Mouse (Mus musculus): ENCODE data around the gene Fyco1.

Gene Fyco1

GRCm38 (mm10) chr9:123851713-123852448, at the start of gene Fyco1:
Gene Fyco1, minus strand, starts transcription at chr9:123851899.
- DNase-seq, result peak; percentile 93 to 98

DNA sequence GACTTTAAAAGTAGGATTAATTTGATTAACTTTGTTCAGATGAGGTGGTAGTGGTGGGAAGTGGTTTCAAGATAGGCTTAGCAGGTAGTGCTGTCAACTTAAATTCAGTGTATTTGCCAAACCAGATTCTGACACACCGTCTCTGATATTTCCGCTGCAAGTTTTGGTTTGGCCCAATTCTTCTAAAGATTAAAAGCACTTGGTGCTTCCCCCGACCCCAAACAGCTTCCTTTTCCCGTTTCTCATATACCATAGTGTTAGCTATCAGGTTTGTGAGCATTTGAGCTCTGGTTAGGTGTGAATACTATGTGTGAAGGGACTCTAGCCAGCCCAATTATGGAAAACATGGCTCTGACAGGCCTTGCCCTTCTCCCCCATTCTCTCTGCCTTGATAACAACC, 20.4 kb upstream of the Fyco1 start:
- DNase-seq, result no peak

GRCm38 (mm10) chr9:123869167-123869784, 17.6 kb upstream of the Fyco1 start:
- DNase-seq, result no peak

DNA sequence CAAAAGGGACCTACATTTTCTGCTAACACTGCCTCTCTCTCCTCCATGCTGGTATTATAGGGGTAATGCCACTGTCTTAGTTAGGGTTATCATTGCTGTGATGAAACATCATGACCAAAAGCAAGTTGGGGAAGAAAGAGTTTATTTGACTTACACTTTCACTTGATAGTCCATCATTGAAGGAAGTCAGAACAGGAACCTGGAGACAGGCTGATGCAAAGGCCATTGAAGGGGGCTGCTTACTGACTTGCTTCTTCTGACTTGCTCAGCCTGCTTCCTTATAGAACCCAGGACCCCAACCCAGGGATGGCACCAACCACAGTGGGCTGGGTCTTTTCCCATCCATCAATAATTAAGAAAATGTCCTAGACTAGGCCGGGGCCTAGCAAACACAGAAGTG, 11.9 kb upstream of the Fyco1 start:
- no peak for DNase-seq

- no peak for DNase-seq
Observed at GRCm38 (mm10) chr9:123862895-123863616, 11.4 kb upstream of the Fyco1 start.

- no peak for DNase-seq
Observed at GRCm38 (mm10) chr9:123861929-123862328, 10.2 kb upstream of the Fyco1 start, which contains the start of gene Xcr1. Gene Xcr1, minus strand, starts transcription at chr9:123862029.

DNA sequence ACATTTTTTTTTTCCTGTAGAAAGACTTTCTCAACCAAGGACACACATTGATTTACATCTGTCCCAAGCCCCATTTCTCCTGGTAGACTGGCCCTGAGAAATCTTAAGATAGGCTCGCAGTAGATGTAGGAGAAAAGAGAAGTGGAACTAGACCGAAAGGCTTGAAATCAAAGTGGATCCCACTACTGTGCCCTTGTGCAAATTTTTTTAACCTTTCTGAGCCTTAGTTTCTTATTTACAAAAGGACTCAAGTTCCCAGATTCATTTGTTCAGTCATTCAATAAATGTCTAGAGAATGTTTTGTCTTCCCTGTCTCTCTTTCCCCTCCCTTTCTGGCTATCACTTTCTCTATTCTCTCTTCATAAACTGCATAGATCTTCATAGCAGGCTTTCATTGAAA, 5.1 kb upstream of the Fyco1 start:
- no peak for DNase-seq

- DNase-seq, result no peak
Observed at GRCm38 (mm10) chr9:123852449-123853390, 1.0 kb upstream of the Fyco1 start.

DNA sequence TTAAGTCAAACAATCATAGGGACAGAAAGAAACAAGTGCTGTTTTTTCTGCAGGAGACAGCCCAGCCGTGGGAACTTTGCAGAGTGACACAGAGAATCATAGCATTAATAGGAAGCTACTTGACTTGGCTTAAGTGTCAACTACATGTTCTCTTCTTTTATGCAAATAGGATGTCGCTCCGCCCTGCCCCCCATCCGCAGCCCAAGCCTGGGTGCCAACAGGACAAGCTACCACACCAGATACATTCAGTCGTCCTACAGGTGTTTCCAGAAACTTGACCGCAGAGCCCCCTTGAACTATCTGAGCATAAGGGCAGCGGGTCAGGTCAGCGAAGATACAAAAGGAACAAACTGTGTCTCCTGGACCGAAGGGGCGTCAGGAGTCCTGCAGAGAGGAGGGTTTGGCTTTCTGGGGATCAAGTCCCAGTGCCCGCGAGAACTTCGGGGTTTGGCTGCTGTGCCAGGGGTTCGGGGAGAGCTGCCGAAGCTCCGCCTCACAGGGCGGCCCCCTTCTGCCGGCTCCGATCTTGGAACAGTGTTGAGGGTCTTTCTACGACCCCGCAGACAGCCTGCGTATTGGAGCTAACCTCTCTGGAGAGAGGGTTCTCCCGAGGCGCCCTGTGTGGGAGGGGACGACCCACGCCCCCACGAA, 512 bp downstream of the Fyco1 start:
- peak; percentile 73 to 76 for DNase-seq

DNA sequence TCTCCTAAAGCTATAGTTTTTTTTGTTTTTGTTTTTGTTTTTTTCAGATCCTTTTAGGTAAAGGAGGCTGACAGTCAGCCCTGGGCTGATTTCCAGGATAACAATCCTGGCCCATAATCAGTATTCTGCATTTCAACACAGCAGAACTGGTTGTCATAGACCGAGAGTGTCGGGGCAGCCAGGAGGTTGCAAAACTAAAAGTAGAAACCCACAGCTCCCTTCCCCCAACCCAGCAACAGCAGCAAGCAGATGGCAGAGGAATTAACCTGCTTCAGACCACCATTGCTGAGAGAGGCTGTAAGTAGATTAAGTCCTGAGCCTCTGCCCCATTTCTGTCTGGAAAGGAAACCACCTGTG, 1.0 kb downstream of the Fyco1 start:
- peak; percentile 57 to 61 for DNase-seq

DNA sequence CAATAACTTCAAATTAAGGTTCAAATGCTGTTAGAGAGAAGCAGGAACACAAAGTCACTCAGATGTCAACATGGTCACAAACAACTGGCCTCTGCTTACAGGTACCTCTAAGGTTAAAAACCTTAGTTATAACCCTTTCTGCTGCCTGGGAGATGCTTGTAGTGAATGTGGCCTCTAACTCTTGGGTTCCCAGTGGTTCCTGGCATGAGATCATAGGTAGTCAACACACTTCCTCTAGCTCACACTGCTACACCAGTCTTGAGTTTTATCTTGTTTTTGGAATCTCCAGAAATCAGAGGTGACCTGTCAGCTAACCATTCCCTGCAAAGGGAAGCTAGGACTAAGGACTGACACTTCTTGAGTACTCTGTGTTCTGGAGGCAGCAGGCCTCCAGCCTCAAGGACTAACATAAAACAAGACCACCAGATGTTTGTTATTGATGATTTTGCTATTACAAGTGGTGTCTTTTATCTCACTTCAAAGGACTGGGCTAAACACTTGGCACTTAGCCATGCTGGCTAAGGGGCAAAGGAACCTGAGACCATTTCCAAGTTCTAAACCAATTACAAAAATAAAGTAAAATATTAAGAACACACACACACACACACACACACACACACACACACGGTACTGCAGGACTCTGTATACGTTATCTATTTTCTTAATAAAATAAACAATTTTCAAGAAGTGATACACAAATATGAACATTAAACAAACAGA, 1.6 kb downstream of the Fyco1 start:
- no peak for DNase-seq

GRCm38 (mm10) chr9:123846490-123846889, 5.2 kb downstream of the Fyco1 start:
- no peak for DNase-seq

DNA sequence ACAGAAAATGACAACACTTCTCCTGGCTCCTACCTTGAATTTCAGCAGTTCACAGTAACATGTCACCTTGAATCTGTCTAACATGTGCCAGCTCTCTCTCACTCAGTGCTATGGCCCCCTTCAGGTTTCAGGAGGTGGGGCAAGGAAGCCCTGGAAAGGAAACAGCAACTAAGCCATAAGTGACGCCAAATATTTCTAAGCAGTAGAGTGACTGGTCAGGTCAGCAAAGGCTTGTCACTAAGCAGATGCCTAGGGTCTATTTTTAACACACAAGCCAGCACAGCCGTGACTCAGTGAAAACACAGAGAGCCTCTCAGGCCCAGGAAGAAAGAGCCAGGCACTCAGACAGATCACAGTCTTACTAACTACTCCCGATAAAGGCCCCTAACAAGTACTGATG, 6.6 kb downstream of the Fyco1 start:
- DNase-seq, result peak; percentile 24 to 34

- no peak for DNase-seq
Observed at GRCm38 (mm10) chr9:123844468-123844867, 7.2 kb downstream of the Fyco1 start.

- DNase-seq, result peak in 1 of 2 experiments; percentile 25
Observed at GRCm38 (mm10) chr9:123840243-123840642, 11.5 kb downstream of the Fyco1 start.

- DNase-seq, result no peak
Observed at GRCm38 (mm10) chr9:123835851-123836250, 15.8 kb downstream of the Fyco1 start.

DNA sequence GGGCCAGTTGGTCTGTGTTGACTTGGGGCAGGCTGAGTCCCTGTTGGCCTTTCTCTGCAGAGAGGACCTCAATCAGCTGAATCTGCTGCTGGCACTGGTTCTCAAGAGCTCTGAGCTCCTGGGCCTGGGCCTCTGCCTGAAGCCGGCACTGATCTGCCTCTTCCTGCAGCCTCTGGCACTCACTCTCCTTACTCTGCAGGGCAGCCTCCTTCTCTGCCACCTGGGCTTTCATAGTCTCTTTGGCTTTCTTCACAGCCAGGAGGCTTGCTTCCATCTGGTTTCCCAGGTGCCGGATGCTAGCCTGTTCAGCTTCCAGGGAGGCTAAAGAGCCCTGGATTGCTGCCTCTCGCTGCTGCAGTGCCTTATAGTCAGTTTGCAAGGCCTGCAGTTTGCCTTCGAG, 22.8 kb downstream of the Fyco1 start:
- no peak for DNase-seq

- no peak for DNase-seq
Observed at GRCm38 (mm10) chr9:123826631-123827030, 25.1 kb downstream of the Fyco1 start.

- no peak for DNase-seq
Observed at GRCm38 (mm10) chr9:123818601-123819000, 33.1 kb downstream of the Fyco1 start.

GRCm38 (mm10) chr9:123815996-123816395, 35.7 kb downstream of the Fyco1 start:
- DNase-seq, result no peak

DNA sequence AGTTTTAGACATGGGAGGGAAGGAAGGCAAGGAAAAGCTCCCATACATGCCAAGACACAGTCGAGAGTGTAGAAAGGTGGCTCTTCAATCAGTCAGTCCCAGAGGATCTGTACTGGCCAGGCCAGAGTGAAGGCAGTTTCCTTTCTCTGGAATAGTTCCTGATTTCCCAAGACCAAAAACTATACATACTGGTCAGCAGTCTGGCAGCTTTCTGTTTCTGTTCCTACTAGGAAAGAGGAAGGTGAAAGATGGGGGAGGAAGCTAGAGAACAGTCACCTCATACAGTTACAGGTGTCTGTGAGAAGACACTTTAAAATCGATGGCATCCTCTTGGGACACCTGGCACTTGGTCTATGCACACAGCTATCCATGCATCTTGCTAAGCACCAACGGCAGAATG, 36.3 kb downstream of the Fyco1 start:
- no peak for DNase-seq

DNA sequence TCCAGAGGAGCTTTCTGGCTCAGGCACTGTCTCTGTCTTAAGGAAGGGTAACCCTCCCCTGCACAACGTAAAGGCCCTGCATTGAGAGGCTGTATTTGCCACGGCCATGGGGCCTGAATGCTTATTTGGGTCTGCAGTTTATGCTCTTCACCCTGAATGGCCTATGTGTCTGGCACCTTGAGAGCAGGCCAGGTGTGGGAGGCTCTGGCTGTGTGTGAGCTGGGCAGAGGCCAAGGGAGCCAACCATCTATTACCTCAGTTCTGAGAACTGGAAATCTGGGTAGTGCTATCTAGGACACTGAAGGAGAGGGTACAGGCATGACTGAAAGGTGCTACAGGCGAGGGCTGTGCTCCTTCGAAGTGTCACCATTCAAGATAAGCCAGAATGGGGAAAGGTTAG, 36.9 kb downstream of the Fyco1 start:
- DNase-seq, result no peak
